10 mouse cellular contexts compared by ENCODE assay signal in the genomic region with DNA sequence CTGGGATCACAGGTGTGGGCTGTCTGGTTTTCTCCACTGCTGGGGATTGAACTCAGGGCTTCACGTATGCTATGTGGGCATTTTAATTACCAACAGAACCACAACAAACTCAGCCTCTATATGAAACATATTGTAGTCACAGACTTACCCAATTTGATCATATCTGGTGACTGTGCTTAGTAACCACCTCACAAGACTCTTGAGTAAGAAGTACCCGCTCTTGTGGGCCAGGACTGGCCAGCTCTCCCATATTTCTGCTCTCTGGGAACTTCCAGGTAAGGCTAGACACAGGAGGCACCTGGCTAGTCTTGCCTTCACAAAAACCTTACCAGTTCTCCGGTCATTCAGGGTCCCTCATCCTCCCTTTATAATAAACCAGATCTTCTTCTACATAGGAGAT. TPM values are rescaled to one million over a fixed set of nuclear protein-coding genes. Genes with fewer than 3 reads are reported as not detected.
A peak's percentile ranks its signal among the peaks of the same experiment; 100 is the strongest.
DNase-seq lines count a peak whose midpoint lies in the region; ATAC-seq lines count a peak whose summit lies in the region.
"Had no signal": no experiment of that assay in that cellular context is flagged by ENCODE, and none has a peak within 500 bp of the region (broad histone marks: within the 10 kb centered on the region; RNA-seq: fewer than 3 reads in every experiment).

No protein-coding gene starts in this region.

- no peaks in the 10 kb centered on the region for H3K27me3 ChIP-seq in forebrain, embryonic 13.5 days
- H3K27me3 ChIP-seq in forebrain, embryonic 10.5 days (ENCODE audit: poor library complexity, severe bottlenecking), result no peaks in the 10 kb centered on the region
- no peaks in the 10 kb centered on the region for H3K27me3 ChIP-seq in kidney, embryonic 14.5 days (ENCODE audit: control insufficient read depth, insufficient read depth, low read length)
- H3K27me3 ChIP-seq in midbrain, embryonic 14.5 days (ENCODE audit: control insufficient read depth, insufficient read depth, low read length), result no peaks in the 10 kb centered on the region

- H3K4me2 ChIP-seq in forebrain, embryonic 13.5 days, result 0 out of 2 replicates have a peak overlapping the region, but pooled peaks have one; percentile 24
- no peak overlapping the region for H3K4me2 ChIP-seq in kidney, embryonic 14.5 days (replicated peaks; ENCODE audit: low read depth, low read length)
- H3K4me2 ChIP-seq in midbrain, embryonic 14.5 days (ENCODE audit: low read length), result no peak overlapping the region

- H3K36me3 ChIP-seq in forebrain, embryonic 13.5 days (ENCODE audit: poor library complexity, severe bottlenecking), result no peaks in the 10 kb centered on the region
- H3K36me3 ChIP-seq in forebrain, embryonic 10.5 days (replicated peaks), result no peaks in the 10 kb centered on the region
- no peaks in the 10 kb centered on the region for H3K36me3 ChIP-seq in kidney, embryonic 14.5 days (ENCODE audit: control insufficient read depth, insufficient read depth, low read length)
- H3K36me3 ChIP-seq in midbrain, embryonic 14.5 days (ENCODE audit: control insufficient read depth, insufficient read depth, low read length), result 0 out of 2 replicates have a peak, but pooled peaks cover 3% of the 10 kb centered on the region

- 86% methylated on average over 3 of the region's 3 CpGs for WGBS in forebrain, embryonic 13.5 days
- WGBS in forebrain, embryonic 10.5 days, result 88% methylated on average over 3 of the region's 3 CpGs
- 85% methylated on average over 3 of the region's 3 CpGs for WGBS in kidney, embryonic 14.5 days
- 90% methylated on average over 3 of the region's 3 CpGs for WGBS in midbrain, embryonic 14.5 days

- H3K4me1 ChIP-seq in forebrain, embryonic 13.5 days, result peaks cover 41% of the 10 kb centered on the region
- no peaks in the 10 kb centered on the region for H3K4me1 ChIP-seq in forebrain, embryonic 10.5 days
- H3K4me1 ChIP-seq in kidney, embryonic 14.5 days (ENCODE audit: control insufficient read depth, insufficient read depth, low read length), result peaks cover 13% of the 10 kb centered on the region; the same call in 1 of the 2 replicates
- peaks cover 23% of the 10 kb centered on the region for H3K4me1 ChIP-seq in midbrain, embryonic 14.5 days (ENCODE audit: control insufficient read depth, insufficient read depth, low read length)

- no peak for DNase-seq in forebrain, embryonic 10.5 days (ENCODE audit: extremely low spot score, low spot score)
- no peak for DNase-seq in kidney, postnatal 36 days
- peak; percentile 40 for DNase-seq in fat pad, adult 2 months (ENCODE audit: extremely low read depth, low read depth, low spot score)
- no peak for DNase-seq in midbrain, embryonic 14.5 days
- no peak for DNase-seq in urinary bladder, postnatal 25 days (ENCODE audit: low spot score)
- no peak for DNase-seq in adipocyte (ENCODE audit: low spot score)

- H3K27ac ChIP-seq in forebrain, embryonic 13.5 days, result peak overlapping the region; percentile 98
- no peak overlapping the region for H3K27ac ChIP-seq in forebrain, embryonic 10.5 days
- no peak overlapping the region for H3K27ac ChIP-seq in kidney, embryonic 14.5 days (ENCODE audit: low read depth, low read length)
- peak overlapping the region; percentile 56 for H3K27ac ChIP-seq in midbrain, embryonic 14.5 days (replicated peaks; ENCODE audit: low read depth, low read length)
- H3K27ac ChIP-seq: left cerebral cortex, adult 2 months had no signal

- H3K9me3 ChIP-seq in forebrain, embryonic 13.5 days (replicated peaks), result no peaks in the 10 kb centered on the region
- H3K9me3 ChIP-seq in forebrain, embryonic 10.5 days, result no peaks in the 10 kb centered on the region
- H3K9me3 ChIP-seq in kidney, embryonic 14.5 days (ENCODE audit: control insufficient read depth, low read length), result no peaks in the 10 kb centered on the region
- no peaks in the 10 kb centered on the region for H3K9me3 ChIP-seq in midbrain, embryonic 14.5 days (ENCODE audit: control insufficient read depth, low read length)

- no peak overlapping the region for H3K9ac ChIP-seq in forebrain, embryonic 13.5 days
- H3K9ac ChIP-seq in kidney, embryonic 14.5 days (ENCODE audit: low read depth, low read length), result no peak overlapping the region
- no peak overlapping the region for H3K9ac ChIP-seq in midbrain, embryonic 14.5 days (replicated peaks; ENCODE audit: low read length)

- no peak for ATAC-seq in forebrain, embryonic 13.5 days
- ATAC-seq in kidney, embryonic 14.5 days (ENCODE audit: low FRiP score, low TSS enrichment), result peak; percentile 18; the same call in 1 of the 2 replicates
- no peak for ATAC-seq in midbrain, embryonic 14.5 days (ENCODE audit: low FRiP score, low TSS enrichment)

- H3K4me3 ChIP-seq in forebrain, embryonic 13.5 days, result no peak overlapping the region
- no peak overlapping the region for H3K4me3 ChIP-seq in forebrain, embryonic 10.5 days
- H3K4me3 ChIP-seq in kidney, embryonic 14.5 days (ENCODE audit: low read length), result no peak overlapping the region
- no peak overlapping the region for H3K4me3 ChIP-seq in midbrain, embryonic 14.5 days (replicated peaks; ENCODE audit: low read depth, low read length)
- H3K4me3 ChIP-seq: erythroblast, embryonic 14.5 days; left cerebral cortex, adult 2 months had no signal

RNA-seq across cellular contexts. Expression of gene Rimkla, which starts 30.0 kb away (rescaled TPM):
- polyA plus RNA-seq in forebrain, embryonic 13.5 days (2015; fragmentation: Nextera tagmentation; extraction: Ambion mirVana), result 12.2 and 12.6 TPM in 2 replicates
- polyA plus RNA-seq in forebrain, embryonic 10.5 days (2016; fragmentation: Nextera tagmentation; extraction: Ambion mirVana), result 3.1 and 3.2 TPM in 2 replicates
- 1.4 and 2.3 TPM in 2 replicates for polyA plus RNA-seq in kidney, embryonic 14.5 days (2014; fragmentation: Nextera tagmentation; extraction: Ambion mirVana)
- polyA plus RNA-seq in midbrain, embryonic 14.5 days (2014; fragmentation: Nextera tagmentation; extraction: Ambion mirVana), result 22.9 and 26.2 TPM in 2 replicates
- polyA plus RNA-seq: erythroblast, embryonic 14.5 days had no signal

RNA-seq across cellular contexts. Expression of gene Zmynd12, which starts 39.8 kb away (rescaled TPM):
- 0.26 and 0.35 TPM in 2 replicates for polyA plus RNA-seq in forebrain, embryonic 13.5 days (2015; fragmentation: Nextera tagmentation; extraction: Ambion mirVana)
- polyA plus RNA-seq in forebrain, embryonic 10.5 days (2016; fragmentation: Nextera tagmentation; extraction: Ambion mirVana), result 0.25 and 0.31 TPM in 2 replicates
- 0.53 and 0.86 TPM in 2 replicates for polyA plus RNA-seq in kidney, embryonic 14.5 days (2014; fragmentation: Nextera tagmentation; extraction: Ambion mirVana)
- 0.30 and 0.45 TPM in 2 replicates for polyA plus RNA-seq in midbrain, embryonic 14.5 days (2014; fragmentation: Nextera tagmentation; extraction: Ambion mirVana)
- polyA plus RNA-seq: erythroblast, embryonic 14.5 days had no signal

RNA-seq across cellular contexts. Expression of gene Ppcs, which starts 40.2 kb away (rescaled TPM):
- polyA plus RNA-seq in forebrain, embryonic 13.5 days (2015; fragmentation: Nextera tagmentation; extraction: Ambion mirVana), result 15.4 and 17.9 TPM in 2 replicates
- polyA plus RNA-seq in forebrain, embryonic 10.5 days (2016; fragmentation: Nextera tagmentation; extraction: Ambion mirVana), result 30.2 and 31.4 TPM in 2 replicates
- polyA plus RNA-seq in kidney, embryonic 14.5 days (2014; fragmentation: Nextera tagmentation; extraction: Ambion mirVana), result 48.9 and 51.5 TPM in 2 replicates
- 20.9 and 24.5 TPM in 2 replicates for polyA plus RNA-seq in midbrain, embryonic 14.5 days (2014; fragmentation: Nextera tagmentation; extraction: Ambion mirVana)

RNA-seq across cellular contexts. Expression of gene Ccdc30, which starts 47.1 kb away (rescaled TPM):
- 12.4 and 12.5 TPM in 2 replicates for polyA plus RNA-seq in forebrain, embryonic 13.5 days (2015; fragmentation: Nextera tagmentation; extraction: Ambion mirVana)
- 7.0 and 8.1 TPM in 2 replicates for polyA plus RNA-seq in forebrain, embryonic 10.5 days (2016; fragmentation: Nextera tagmentation; extraction: Ambion mirVana)
- 8.7 and 9.2 TPM in 2 replicates for polyA plus RNA-seq in kidney, embryonic 14.5 days (2014; fragmentation: Nextera tagmentation; extraction: Ambion mirVana)
- polyA plus RNA-seq in midbrain, embryonic 14.5 days (2014; fragmentation: Nextera tagmentation; extraction: Ambion mirVana), result 19.3 and 20.6 TPM in 2 replicates
- polyA plus RNA-seq: erythroblast, embryonic 14.5 days had no signal

Comparison
In these comparisons a context has a peak if more than half of its experiments do, and no peak if none do; other contexts are left out.
1. H3K27ac ChIP-seq: peak in forebrain, embryonic 13.5 days (single experiment) and midbrain, embryonic 14.5 days (single experiment); none in forebrain, embryonic 10.5 days (single experiment) and kidney, embryonic 14.5 days (single experiment).